Mouse (Mus musculus) cortical plate, adult 2 months (tissue): ENCODE measurements around the gene Mtg1.

Experiments
- CTCF ChIP-seq: fragments of 200-500 bp; IDR thresholded peaks from 2 replicates; pipeline ENCODE4 v1.5.1; 2011; ENCODE audit warnings: mild to moderate bottlenecking, control low read depth, low read length; ENCODE audit not compliant: insufficient read depth; ENCODE audit errors: extremely low read depth
- POLR2A ChIP-seq: fragments of 200-500 bp; IDR thresholded peaks from 2 replicates; pipeline ENCODE4 v1.6.1; 2011; ENCODE audit warnings: mild to moderate bottlenecking, low read length, control low read depth; ENCODE audit not compliant: insufficient read depth; ENCODE audit errors: extremely low read depth

DNA sequence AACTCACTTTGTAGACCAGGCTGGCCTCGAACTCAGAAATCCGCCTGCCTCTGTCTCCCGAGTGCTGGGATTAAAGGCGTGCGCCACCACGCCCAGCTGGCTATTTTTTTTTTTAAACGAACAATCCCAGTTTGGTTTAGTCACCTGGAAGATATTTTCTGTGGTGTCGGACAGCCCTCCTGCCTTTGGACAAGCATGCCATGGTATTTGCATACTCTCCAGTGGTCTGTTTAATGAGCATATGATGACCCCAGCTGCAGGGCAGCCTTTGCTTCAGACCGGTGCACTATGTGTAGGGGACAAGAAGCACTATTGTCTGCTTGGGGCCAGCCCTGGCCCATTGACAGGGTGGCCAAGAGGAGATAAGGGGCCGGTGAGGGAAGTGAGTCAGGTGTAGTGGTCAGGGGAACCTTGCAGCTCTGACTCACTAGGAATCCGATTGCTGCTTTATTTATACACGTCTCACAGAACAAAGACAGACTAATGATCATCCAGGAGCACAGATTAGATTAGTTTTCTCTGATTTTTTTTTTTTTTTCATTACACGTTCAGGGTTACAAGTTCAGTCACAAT lies 15.9 kb upstream of the Mtg1 start:
- TF ChIP-seq CTCF, result no peak
- TF ChIP-seq POLR2A, result no peak
